8 mouse cellular contexts compared by ENCODE assay signal in genomic region chr9:107547026-107547425, GRCm38 (mm10). TPM values are rescaled to one million over a fixed set of nuclear protein-coding genes. Genes with fewer than 3 reads are reported as not detected.
A peak's percentile ranks its signal among the peaks of the same experiment; 100 is the strongest.
DNase-seq lines count a peak whose midpoint lies in the region; ATAC-seq and TF ChIP-seq lines count a peak whose summit lies in the region.

Gene Zmynd10, plus strand, starts transcription at chr9:107547298.

- peak within 1 kb of the TSS; percentile 38 for H3K9ac ChIP-seq in embryonic facial prominence, embryonic 14.5 days (ENCODE audit: low read depth, low read length)
- no peak within 1 kb of the TSS for H3K9ac ChIP-seq in heart, adult 2 months (ENCODE audit: low read depth, low read length)
- H3K9ac ChIP-seq in limb, embryonic 11.5 days (ENCODE audit: low read length) = peak within 1 kb of the TSS; percentile 30; the same call in 1 of the 2 replicates
- H3K9ac ChIP-seq in midbrain, embryonic 12.5 days (replicated peaks) = peak within 1 kb of the TSS; percentile 41; the same call in 1 of the 2 replicates

- H3K4me3 ChIP-seq in embryonic facial prominence, embryonic 14.5 days (ENCODE audit: low read depth, low read length) = peak within 1 kb of the TSS; percentile 7
- 0 out of 2 replicates have a peak within 1 kb of the TSS, but pooled peaks have one; percentile 10 for H3K4me3 ChIP-seq in heart, adult 2 months
- H3K4me3 ChIP-seq in limb, embryonic 11.5 days (ENCODE audit: low read depth, low read length) = 0 out of 2 replicates have a peak within 1 kb of the TSS, but pooled peaks have one; percentile 6
- H3K4me3 ChIP-seq in midbrain, embryonic 12.5 days = peak within 1 kb of the TSS; percentile 22; the same call in 1 of the 2 replicates
- peak within 1 kb of the TSS; percentile 27 for H3K4me3 ChIP-seq in small intestine, adult 2 months (ENCODE audit: low read depth, low read length)

- 2% methylated on average over 20 of the region's 20 CpGs for WGBS in embryonic facial prominence, embryonic 14.5 days
- 7% methylated on average over 20 of the region's 20 CpGs for WGBS in heart, adult 2 months
- WGBS in limb, embryonic 11.5 days = 1% methylated on average over 20 of the region's 20 CpGs
- 3% methylated on average over 20 of the region's 20 CpGs for WGBS in midbrain, embryonic 12.5 days
- 2% methylated on average over 20 of the region's 20 CpGs for WGBS in small intestine, adult 2 months

- peaks cover 34% of the 10 kb centered on the region for H3K4me1 ChIP-seq in embryonic facial prominence, embryonic 14.5 days (ENCODE audit: control insufficient read depth, insufficient read depth, low read length)
- H3K4me1 ChIP-seq in heart, adult 2 months (ENCODE audit: control insufficient read depth, insufficient read depth, low read length) = peaks cover 10% of the 10 kb centered on the region
- H3K4me1 ChIP-seq in limb, embryonic 11.5 days (ENCODE audit: control insufficient read depth, insufficient read depth, low read length) = peaks cover 37% of the 10 kb centered on the region
- H3K4me1 ChIP-seq in midbrain, embryonic 12.5 days = peaks cover 44% of the 10 kb centered on the region
- peaks cover 18% of the 10 kb centered on the region for H3K4me1 ChIP-seq in small intestine, adult 2 months (ENCODE audit: control insufficient read depth, insufficient read depth, insufficient read length, low read length)

- peak; percentile 68 for ATAC-seq in embryonic facial prominence, embryonic 14.5 days (ENCODE audit: low read depth)
- ATAC-seq in limb, embryonic 11.5 days (ENCODE audit: insufficient number of reproducible peaks, low FRiP score, low TSS enrichment, low read depth) = peak; percentile 75
- peak; percentile 70 for ATAC-seq in midbrain, embryonic 12.5 days (ENCODE audit: low FRiP score, low read depth)

- DNase-seq in cerebellum, postnatal 10 days = peak; percentile 80 to 82
- DNase-seq in cerebellum, adult 8-10 months = no peak
- peak; percentile 96 for DNase-seq in embryonic facial prominence, embryonic 14.5 days (ENCODE audit: low spot score)
- peak; percentile 82 to 89 for DNase-seq in heart, adult 2 months
- DNase-seq in kidney, adult 18-20 months = peak; percentile 94
- DNase-seq in limb, embryonic 11.5 days (ENCODE audit: low spot score) = peak; percentile 94

- peaks cover 16% of the 10 kb centered on the region for H3K36me3 ChIP-seq in embryonic facial prominence, embryonic 14.5 days (ENCODE audit: control insufficient read depth, insufficient read depth, low read length)
- H3K36me3 ChIP-seq in heart, adult 2 months (ENCODE audit: control insufficient read depth, insufficient read depth, low read length) = no peaks in the 10 kb centered on the region
- peaks cover 5% of the 10 kb centered on the region; the same call in 1 of the 2 replicates for H3K36me3 ChIP-seq in limb, embryonic 11.5 days (ENCODE audit: control insufficient read depth, insufficient read depth, low read length)
- H3K36me3 ChIP-seq in midbrain, embryonic 12.5 days = peaks cover 22% of the 10 kb centered on the region
- H3K36me3 ChIP-seq in small intestine, adult 2 months (ENCODE audit: control insufficient read depth, insufficient read depth, low read length) = peaks cover 8% of the 10 kb centered on the region; the same call in 1 of the 2 replicates

- no peak for TF ChIP-seq POLR2A in heart, adult 2 months (IDR thresholded peaks at IDR 0.05; ENCODE audit: insufficient read depth, low read depth, low read length)
- no peak for TF ChIP-seq POLR2A in small intestine, adult 2 months (IDR thresholded peaks at IDR 0.05; ENCODE audit: low read depth, low read length)

- intact Hi-C loops in heart, adult 2 months (cut with DNase I) = loop anchor here (10.0 kb wide), 1 partner anchor 862 kb away; the partner anchor contains the start of gene Tex264

- H3K4me2 ChIP-seq in embryonic facial prominence, embryonic 14.5 days (ENCODE audit: low read depth, low read length) = peak within 1 kb of the TSS; percentile 56
- H3K4me2 ChIP-seq in limb, embryonic 11.5 days (ENCODE audit: low read depth, severe bottlenecking) = peak within 1 kb of the TSS; percentile 44
- peak within 1 kb of the TSS; percentile 47 for H3K4me2 ChIP-seq in midbrain, embryonic 12.5 days (replicated peaks)

- H3K79me2 ChIP-seq in heart, adult 2 months (replicated peaks; ENCODE audit: control insufficient read depth, insufficient read depth, low read length) = no peaks in the 10 kb centered on the region

- H3K27me3 ChIP-seq in embryonic facial prominence, embryonic 14.5 days (replicated peaks; ENCODE audit: control insufficient read depth, insufficient read depth, low read length) = no peaks in the 10 kb centered on the region
- H3K27me3 ChIP-seq in heart, adult 2 months (ENCODE audit: control insufficient read depth, insufficient read depth, low read length) = no peaks in the 10 kb centered on the region
- no peaks in the 10 kb centered on the region for H3K27me3 ChIP-seq in limb, embryonic 11.5 days (ENCODE audit: control insufficient read depth, insufficient read depth, low read length)
- H3K27me3 ChIP-seq in midbrain, embryonic 12.5 days = peaks cover 48% of the 10 kb centered on the region
- no peaks in the 10 kb centered on the region for H3K27me3 ChIP-seq in small intestine, adult 2 months (ENCODE audit: control insufficient read depth, insufficient read depth, low read length)

- peak within 1 kb of the TSS; percentile 36; the same call in 1 of the 2 replicates for H3K27ac ChIP-seq in embryonic facial prominence, embryonic 14.5 days (replicated peaks; ENCODE audit: low read depth, low read length)
- no peak within 1 kb of the TSS for H3K27ac ChIP-seq in heart, adult 2 months
- peak within 1 kb of the TSS; percentile 42; the same call in 1 of the 2 replicates for H3K27ac ChIP-seq in limb, embryonic 11.5 days (replicated peaks; ENCODE audit: low read depth, low read length)
- H3K27ac ChIP-seq in midbrain, embryonic 12.5 days (replicated peaks) = peak within 1 kb of the TSS; percentile 35; the same call in 1 of the 2 replicates
- H3K27ac ChIP-seq in small intestine, adult 2 months (ENCODE audit: insufficient read depth, low read depth, low read length) = no peak within 1 kb of the TSS

- TF ChIP-seq CTCF in heart, adult 2 months (IDR thresholded peaks at IDR 0.05) = no peak
- no peak for TF ChIP-seq CTCF in small intestine, adult 2 months (IDR thresholded peaks at IDR 0.05; ENCODE audit: extremely low read depth, insufficient read length, insufficient replicate concordance, low read depth, low read length)

- no peaks in the 10 kb centered on the region for H3K9me3 ChIP-seq in embryonic facial prominence, embryonic 14.5 days (ENCODE audit: control insufficient read depth, low read length)
- H3K9me3 ChIP-seq in limb, embryonic 11.5 days (ENCODE audit: control insufficient read depth, low read length) = no peaks in the 10 kb centered on the region
- no peaks in the 10 kb centered on the region for H3K9me3 ChIP-seq in midbrain, embryonic 12.5 days

- no peak for TF ChIP-seq EP300 in heart, adult 2 months (IDR thresholded peaks at IDR 0.05; ENCODE audit: insufficient read depth, low read depth, low read length)

RNA-seq across cellular contexts. Expression of gene Zmynd10, which starts in this region (rescaled TPM):
- 2.8 and 8.2 TPM in 2 replicates for polyA plus RNA-seq in embryonic facial prominence, embryonic 14.5 days (2014; fragmentation: Nextera tagmentation; extraction: Ambion mirVana)
- not detected for total RNA-seq in heart, adult 2 months (2021)
- 0.64 and 1.3 TPM in 2 replicates for polyA plus RNA-seq in heart, adult 2 months (2012; rRNA removed)
- 0.79 and 0.95 TPM in 2 replicates for polyA plus RNA-seq in limb, embryonic 11.5 days (2014; fragmentation: Nextera tagmentation; extraction: Ambion mirVana)
- polyA plus RNA-seq in midbrain, embryonic 12.5 days (2016; fragmentation: Nextera tagmentation; extraction: Ambion mirVana) = 1.1 and 2.6 TPM in 2 replicates
- 0.32 and 0.69 TPM in 2 replicates for polyA plus RNA-seq in small intestine, adult 2 months (2012; rRNA removed)

Comparison
In these comparisons a context has a peak if more than half of its experiments do, and no peak if none do; other contexts are left out.
1. Peak in DNase-seq, ATAC-seq, H3K4me3 ChIP-seq, H3K27ac ChIP-seq, H3K9ac ChIP-seq and H3K4me2 ChIP-seq in limb, embryonic 11.5 days; RNA of the gene not detected or under 1 TPM.
2. H3K27ac ChIP-seq: peak in embryonic facial prominence, embryonic 14.5 days (single experiment) and midbrain, embryonic 12.5 days (single experiment); none in heart, adult 2 months (single experiment) and small intestine, adult 2 months (single experiment).
3. Peak in every context shown above with its lines, with median percentiles within 50 percentile points of each other: ATAC-seq, H3K4me2 ChIP-seq and H3K4me3 ChIP-seq.